Mouse (Mus musculus) kidney, postnatal 0 days (tissue): Measurements from ENCODE around the gene Arhgef33. TPM values are rescaled to one million over a fixed set of nuclear protein-coding genes. Genes with fewer than 3 reads are reported as not detected.

ENCODE experiments used
- ATAC-seq: fragments of 200-750 bp; cut with Nextera tagmentation; replicated peaks from 2 replicates; pipeline ENCODE4 v1.8.0; 2017; ENCODE audit warnings: low read depth, moderate number of reproducible peaks, moderate TSS enrichment, moderate library complexity; ENCODE audit not compliant: low FRiP score
- DNase-seq: peaks from one replicate; pipeline ENCODE4 v3.0.0-alpha.2; 2016; ENCODE audit warnings: low spot score
- H3K27ac ChIP-seq: fragments of 300-500 bp; sonication (generic); 2 replicates; pipeline ENCODE4 v1.5.1; 2014; ENCODE audit warnings: mild to moderate bottlenecking
- H3K27me3 ChIP-seq: fragments of 300-500 bp; sonication (generic); 2 replicates; pipeline ENCODE4 v1.6.1; 2014; ENCODE audit warnings: low read length, mixed read lengths; ENCODE audit not compliant: insufficient read depth
- H3K36me3 ChIP-seq: fragments of 300-500 bp; sonication (generic); 2 replicates; pipeline ENCODE4 v1.6.1; 2014; ENCODE audit warnings: low read length, mixed read lengths; ENCODE audit not compliant: insufficient read depth
- H3K4me1 ChIP-seq: fragments of 300-500 bp; sonication (generic); replicated peaks from 2 replicates; pipeline ENCODE4 v1.6.1; 2014; ENCODE audit warnings: antibody characterized with exemption, low read length, mixed read lengths; ENCODE audit not compliant: insufficient read depth
- H3K4me2 ChIP-seq: fragments of 300-500 bp; sonication (generic); 2 replicates; pipeline ENCODE4 v1.6.1; 2014; ENCODE audit warnings: mild to moderate bottlenecking, low read length, moderate library complexity, mixed read lengths
- H3K4me3 ChIP-seq: fragments of 300-500 bp; sonication (generic); replicated peaks from 2 replicates; pipeline ENCODE4 v1.5.1; 2014; ENCODE audit warnings: low read depth, low read length
- H3K9ac ChIP-seq: fragments of 300-500 bp; sonication (generic); 2 replicates; pipeline ENCODE4 v1.6.1; 2014; ENCODE audit warnings: low read depth, low read length
- H3K9me3 ChIP-seq: fragments of 300-500 bp; sonication (generic); replicated peaks from 2 replicates; pipeline ENCODE4 v1.6.1; 2016; ENCODE audit warnings: low read length, inconsistent platforms, mixed read lengths
- CTCF ChIP-seq: IDR thresholded peaks from 2 replicates; pipeline ENCODE4 v1.5.1; 2016; ENCODE audit warnings: antibody characterized with exemption, low read depth, mild to moderate bottlenecking, moderate library complexity
- WGBS: fragments of 180-500 bp; shearing (Covaris S2); extraction: QIAGEN DNeasy Blood & Tissue Kit; methylation state at CpG from one replicate; pipeline ENCODE4 v1.1.7; 2014; 5-methylcytosine and 5-hydroxymethylcytosine counted together
- polyA plus RNA-seq: library from polyadenylated mRNA; unstranded; fragments of >200 nt; fragmentation: Nextera tagmentation; extraction: Ambion mirVana; gene quantifications from 2 replicates; pipeline ENCODE4 v1.2.1, GENCODE M21; 2015

Gene Arhgef33
- polyA plus RNA-seq, 1 experiment from 2014 or later = 2.3 TPM

GRCm38 (mm10) chr17:80311761-80312160 lies 4.6 kb downstream of the Arhgef33 start:
- Histone ChIP-seq H3K27ac (no peak overlapping the region), H3K9ac (no peak overlapping the region), H3K9me3 (no peaks in the 10 kb centered on the region), H3K4me3 (no peak overlapping the region), H3K36me3 (no peaks in the 10 kb centered on the region), H3K27me3 (no peaks in the 10 kb centered on the region), H3K4me2 (no peak overlapping the region), H3K4me1 (no peaks in the 10 kb centered on the region)
- no peak for TF ChIP-seq CTCF
- DNase-seq (no peak), ATAC-seq (no peak)
- 72% methylated on average over 9 of the region's 9 CpGs for WGBS

DNA sequence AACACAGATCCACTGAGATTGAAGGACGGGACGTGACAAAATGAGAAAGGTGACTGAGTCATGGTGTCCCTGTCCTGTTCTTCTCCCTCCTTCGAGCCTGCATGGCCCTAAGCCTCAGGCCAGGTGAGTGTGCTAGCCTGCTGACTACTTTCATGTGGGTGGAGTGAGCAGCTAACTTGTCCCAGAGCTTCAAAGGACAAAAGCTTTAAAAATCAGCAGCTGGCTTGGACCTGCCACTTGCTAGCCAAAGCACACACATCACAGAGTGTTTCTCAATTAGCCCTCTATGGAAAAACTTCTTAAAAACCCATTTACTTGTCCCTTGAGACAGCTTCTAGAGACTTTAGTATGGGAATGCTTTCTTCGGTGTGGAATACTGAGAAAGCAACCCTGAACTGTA lies 5.2 kb downstream of the Arhgef33 start:
- H3K9me3 ChIP-seq = no peaks in the 10 kb centered on the region
- no peaks in the 10 kb centered on the region for H3K4me1 ChIP-seq
- no peak for ATAC-seq
- DNase-seq = no peak
- no peak overlapping the region for H3K4me2 ChIP-seq
- TF ChIP-seq CTCF = no peak
- H3K36me3 ChIP-seq = no peaks in the 10 kb centered on the region
- H3K27ac ChIP-seq = no peak overlapping the region
- H3K4me3 ChIP-seq = no peak overlapping the region
- no peaks in the 10 kb centered on the region for H3K27me3 ChIP-seq
- WGBS = 71% methylated on average over 4 of the region's 4 CpGs
- no peak overlapping the region for H3K9ac ChIP-seq

- no peak overlapping the region for H3K4me2 ChIP-seq
- no peak overlapping the region for H3K4me3 ChIP-seq
- ATAC-seq = no peak
- no peak for DNase-seq
- 69% methylated on average over 6 of the region's 6 CpGs for WGBS
- H3K27me3 ChIP-seq = no peaks in the 10 kb centered on the region
- no peak overlapping the region for H3K27ac ChIP-seq
- H3K9ac ChIP-seq = no peak overlapping the region
- H3K9me3 ChIP-seq = no peaks in the 10 kb centered on the region
- H3K36me3 ChIP-seq = no peaks in the 10 kb centered on the region
- H3K4me1 ChIP-seq = no peaks in the 10 kb centered on the region
- no peak for TF ChIP-seq CTCF
Observed at GRCm38 (mm10) chr17:80322228-80322627, 15.0 kb downstream of the Arhgef33 start.

DNA sequence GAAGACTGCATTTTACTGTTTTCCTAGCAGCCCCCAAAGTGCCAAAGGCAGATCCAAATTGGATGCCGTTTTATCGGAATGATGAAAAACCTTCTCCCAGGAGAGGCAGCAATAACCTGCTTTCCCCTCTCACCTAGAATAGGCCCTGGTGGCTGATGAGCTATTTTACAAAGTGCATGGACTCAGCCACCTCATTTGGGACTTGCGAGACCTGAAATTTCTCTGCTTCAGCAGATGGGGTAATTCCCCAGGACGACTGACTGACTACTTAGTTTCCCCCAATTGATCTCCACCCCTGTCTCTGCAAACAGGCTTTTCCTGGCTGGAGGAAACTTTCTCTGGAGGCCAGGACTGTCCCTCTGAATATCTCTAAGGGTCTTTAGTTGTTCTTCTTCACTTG lies 15.8 kb downstream of the Arhgef33 start:
- H3K36me3 ChIP-seq = no peaks in the 10 kb centered on the region
- H3K4me1 ChIP-seq = no peaks in the 10 kb centered on the region
- TF ChIP-seq CTCF = no peak
- H3K4me2 ChIP-seq = no peak overlapping the region
- H3K9me3 ChIP-seq = no peaks in the 10 kb centered on the region
- no peak for DNase-seq
- ATAC-seq = no peak
- H3K4me3 ChIP-seq = no peak overlapping the region
- no peak overlapping the region for H3K27ac ChIP-seq
- WGBS = 75% methylated on average over 4 of the region's 4 CpGs
- no peak overlapping the region for H3K9ac ChIP-seq
- H3K27me3 ChIP-seq = no peaks in the 10 kb centered on the region

DNA sequence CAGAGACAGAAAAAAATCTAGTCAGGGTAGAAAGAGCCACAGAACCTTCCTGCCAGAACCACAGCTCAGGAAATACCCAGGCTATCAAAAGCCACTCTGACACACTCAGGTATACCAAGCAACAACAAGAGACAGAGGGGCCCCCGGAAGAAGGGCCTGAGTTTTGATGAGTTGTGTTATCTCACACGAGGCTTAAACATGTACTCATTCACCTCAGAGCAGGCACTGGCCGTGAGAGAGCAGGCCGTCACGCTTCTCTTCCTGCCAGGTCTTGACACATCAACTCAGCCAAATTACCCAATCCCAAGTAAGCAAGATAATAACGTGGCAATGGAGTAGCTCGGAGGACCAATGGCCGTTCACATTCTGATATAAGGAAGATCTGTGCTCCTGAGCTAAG lies 16.5 kb downstream of the Arhgef33 start:
- 60% methylated on average over 8 of the region's 8 CpGs for WGBS
- H3K27ac ChIP-seq = no peak overlapping the region
- no peak overlapping the region for H3K4me3 ChIP-seq
- H3K9ac ChIP-seq = no peak overlapping the region
- H3K27me3 ChIP-seq = no peaks in the 10 kb centered on the region
- no peak for TF ChIP-seq CTCF
- no peaks in the 10 kb centered on the region for H3K36me3 ChIP-seq
- ATAC-seq = no peak
- DNase-seq = no peak
- no peaks in the 10 kb centered on the region for H3K9me3 ChIP-seq
- no peaks in the 10 kb centered on the region for H3K4me1 ChIP-seq
- H3K4me2 ChIP-seq = no peak overlapping the region

- no peaks in the 10 kb centered on the region for H3K9me3 ChIP-seq
- no peaks in the 10 kb centered on the region for H3K36me3 ChIP-seq
- DNase-seq = no peak
- TF ChIP-seq CTCF = no peak
- ATAC-seq = no peak
- no peak overlapping the region for H3K4me2 ChIP-seq
- no peak overlapping the region for H3K9ac ChIP-seq
- no peak overlapping the region for H3K4me3 ChIP-seq
- H3K27me3 ChIP-seq = no peaks in the 10 kb centered on the region
- no peaks in the 10 kb centered on the region for H3K4me1 ChIP-seq
- no peak overlapping the region for H3K27ac ChIP-seq
- 75% methylated on average over 7 of the region's 7 CpGs for WGBS
Observed at GRCm38 (mm10) chr17:80324521-80324920, 17.3 kb downstream of the Arhgef33 start.

DNA sequence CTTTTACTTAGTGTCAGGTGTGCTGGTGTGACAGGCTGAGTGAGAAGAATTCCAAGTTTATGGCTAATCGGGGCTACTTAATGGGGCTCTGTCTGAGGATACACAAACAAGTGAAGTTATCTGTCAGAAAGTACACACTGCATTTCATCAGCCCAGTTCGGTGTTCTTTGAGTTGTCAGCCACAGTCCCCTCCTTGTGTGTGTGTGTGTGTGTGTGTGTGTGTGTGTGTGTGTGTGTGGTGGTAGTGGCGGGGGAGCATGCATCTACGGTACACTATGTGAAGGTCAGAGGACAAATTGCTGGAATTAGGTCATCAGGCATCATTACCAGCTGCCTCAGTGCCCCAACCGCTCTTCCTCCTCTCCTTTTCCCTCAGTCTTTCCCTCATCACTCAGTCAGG lies 18.2 kb downstream of the Arhgef33 start:
- H3K36me3 ChIP-seq = no peaks in the 10 kb centered on the region
- WGBS = 82% methylated on average over 5 of the region's 5 CpGs
- DNase-seq = no peak
- no peaks in the 10 kb centered on the region for H3K27me3 ChIP-seq
- no peak overlapping the region for H3K4me2 ChIP-seq
- H3K27ac ChIP-seq = no peak overlapping the region
- ATAC-seq = no peak
- no peak for TF ChIP-seq CTCF
- no peak overlapping the region for H3K4me3 ChIP-seq
- no peaks in the 10 kb centered on the region for H3K4me1 ChIP-seq
- no peaks in the 10 kb centered on the region for H3K9me3 ChIP-seq
- H3K9ac ChIP-seq = no peak overlapping the region
